Mouse (Mus musculus): ENCODE measurements at regions not wholly inside any gene's neighbourhood (a gene's known extent, or its start where the extent isn't known, plus 50 kb on each side); places are given as distances from the start of the nearest gene placed in this dataset.

DNA sequence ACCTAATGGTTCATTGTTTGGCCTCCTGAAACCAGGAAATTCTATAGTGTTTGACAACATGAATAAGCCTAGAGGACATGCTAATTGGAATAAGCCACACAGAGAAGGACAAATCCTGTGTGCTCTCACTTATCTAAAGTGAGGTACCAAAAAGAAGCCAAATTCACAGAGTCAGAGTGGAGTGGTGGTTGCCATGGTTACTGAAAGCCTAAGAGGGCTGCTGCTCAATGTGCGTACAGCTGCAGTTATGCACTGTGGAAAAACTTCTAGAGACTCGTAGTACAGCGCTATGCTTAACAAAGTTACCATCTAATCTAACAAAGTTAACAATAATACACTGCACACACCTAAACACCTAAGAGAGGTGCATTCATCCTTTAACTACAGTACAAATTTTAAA, 171.4 kb upstream of the Ntm start:
- H3K4me3 ChIP-seq: no peak overlapping the region

DNA sequence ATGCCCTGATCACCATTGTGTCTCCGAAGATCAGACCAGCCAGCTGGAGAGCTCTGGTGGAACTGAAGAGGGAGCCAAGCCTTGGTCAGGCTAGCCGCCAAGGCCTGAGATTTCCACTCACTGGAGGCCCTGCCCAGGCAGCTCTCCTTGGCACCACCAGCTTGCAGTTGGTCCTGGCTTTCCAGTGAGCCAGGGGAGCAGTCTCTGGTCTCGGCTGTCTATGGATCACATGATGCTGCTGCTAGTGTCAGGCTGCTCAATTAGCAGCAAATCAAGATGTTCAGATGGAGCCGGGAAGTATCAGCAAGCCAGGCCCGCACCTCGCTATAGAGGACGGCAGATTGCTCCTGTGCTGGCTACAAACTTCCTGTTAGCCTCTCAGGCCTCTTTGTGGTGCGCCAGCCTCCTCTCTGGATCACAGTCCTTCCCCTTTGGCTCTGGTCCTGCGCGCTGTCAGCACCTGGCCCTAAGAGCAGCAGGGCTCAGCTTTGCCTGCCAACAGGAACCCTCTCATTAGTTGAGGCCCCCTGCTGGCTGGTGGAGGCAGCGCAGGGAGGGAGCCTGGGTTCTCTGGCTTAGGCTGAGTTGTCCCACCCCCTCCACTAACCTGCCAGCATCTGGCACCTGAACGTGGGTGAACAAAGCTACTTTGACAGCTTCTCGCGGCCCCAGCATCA, 174.8 kb upstream of the Ntm start:
- H3K4me2 ChIP-seq (replicated peaks): peak overlapping the region; percentile 35
- H3K27ac ChIP-seq: no peak overlapping the region
- no peaks in the 10 kb centered on the region for H3K36me3 ChIP-seq
- ATAC-seq (ENCODE audit: insufficient number of reproducible peaks, insufficient read depth, low FRiP score, low TSS enrichment): peak; percentile 70; the same call in 1 of the 2 replicates
- H3K9ac ChIP-seq: no peak overlapping the region
- WGBS: 29% methylated on average over 14 of the region's 14 CpGs
- no peak overlapping the region for H3K4me3 ChIP-seq
- peaks cover 10% of the 10 kb centered on the region for H3K4me1 ChIP-seq
- H3K27me3 ChIP-seq: no peaks in the 10 kb centered on the region
- H3K9me3 ChIP-seq: no peaks in the 10 kb centered on the region

More for the DNA sequence above, 171.4 kb upstream of the Ntm start:
- Histone ChIP-seq H3K27me3 (no peaks in the 10 kb centered on the region), H3K9ac (no peak overlapping the region), H3K4me1 (peaks cover 7% of the 10 kb centered on the region; the same call in 1 of the 2 replicates), H3K9me3 (no peaks in the 10 kb centered on the region), H3K4me2 (replicated peaks) (no peak overlapping the region), H3K27ac (no peak overlapping the region), H3K36me3 (no peaks in the 10 kb centered on the region)
- no peak for ATAC-seq (ENCODE audit: insufficient number of reproducible peaks, insufficient read depth, low FRiP score, low TSS enrichment)
- WGBS: 63% methylated on average over 3 of the region's 3 CpGs

DNA sequence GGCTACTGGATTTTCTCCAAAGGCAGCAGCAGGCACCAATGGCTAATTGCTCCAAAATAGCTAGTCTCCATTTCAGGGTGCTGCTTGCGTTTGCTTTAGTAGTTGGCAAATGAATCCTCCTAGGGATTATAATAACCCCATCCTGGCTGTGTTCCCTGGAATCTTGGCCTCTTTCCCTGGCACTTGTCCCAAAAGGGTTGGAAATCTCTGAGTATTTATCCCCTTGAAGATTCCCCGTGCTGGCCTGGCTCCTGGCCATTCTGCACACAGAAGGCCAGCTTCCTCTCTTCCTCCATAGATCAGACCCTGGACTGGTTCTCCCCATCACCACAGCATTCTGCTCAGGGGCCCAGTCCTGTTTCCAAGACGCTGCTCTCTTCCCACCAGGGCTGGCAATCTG, 177.2 kb upstream of the Ntm start:
- Histone ChIP-seq H3K36me3 (no peaks in the 10 kb centered on the region), H3K4me3 (no peak overlapping the region), H3K4me1 (peaks cover 10% of the 10 kb centered on the region), H3K27ac (no peak overlapping the region), H3K9me3 (no peaks in the 10 kb centered on the region), H3K4me2 (replicated peaks) (no peak overlapping the region), H3K27me3 (no peaks in the 10 kb centered on the region), H3K9ac (no peak overlapping the region)
- ATAC-seq (ENCODE audit: insufficient number of reproducible peaks, insufficient read depth, low FRiP score, low TSS enrichment): peak; percentile 44; the same call in 1 of the 2 replicates
- WGBS: 53% methylated on average over 3 of the region's 3 CpGs

DNA sequence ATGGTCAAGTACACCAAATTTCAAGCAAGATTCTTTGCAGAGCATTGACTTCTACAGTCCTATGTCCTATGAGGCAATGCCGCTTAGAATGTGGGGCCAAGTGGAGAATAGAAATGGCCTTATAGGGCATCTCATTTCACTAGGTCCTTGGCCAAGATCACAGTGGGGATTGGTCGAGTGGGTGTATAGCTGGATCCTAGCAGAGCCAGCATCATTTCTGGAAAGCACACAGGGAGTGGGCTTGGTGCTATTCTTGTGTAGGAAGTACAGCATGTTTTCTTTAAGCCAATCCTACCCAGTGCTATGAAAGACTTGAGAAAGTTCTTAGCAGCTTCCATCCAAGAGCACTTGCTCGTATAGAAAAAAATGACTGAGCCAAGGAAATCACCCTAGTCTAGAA, 178.2 kb upstream of the Ntm start:
- Histone ChIP-seq H3K4me3 (no peak overlapping the region), H3K27me3 (no peaks in the 10 kb centered on the region), H3K9ac (no peak overlapping the region), H3K9me3 (no peaks in the 10 kb centered on the region), H3K36me3 (no peaks in the 10 kb centered on the region), H3K27ac (no peak overlapping the region), H3K4me2 (replicated peaks) (no peak overlapping the region), H3K4me1 (peaks cover 10% of the 10 kb centered on the region)
- 88% methylated on average over 3 of the region's 3 CpGs for WGBS
- ATAC-seq (ENCODE audit: insufficient number of reproducible peaks, insufficient read depth, low FRiP score, low TSS enrichment): no peak

DNA sequence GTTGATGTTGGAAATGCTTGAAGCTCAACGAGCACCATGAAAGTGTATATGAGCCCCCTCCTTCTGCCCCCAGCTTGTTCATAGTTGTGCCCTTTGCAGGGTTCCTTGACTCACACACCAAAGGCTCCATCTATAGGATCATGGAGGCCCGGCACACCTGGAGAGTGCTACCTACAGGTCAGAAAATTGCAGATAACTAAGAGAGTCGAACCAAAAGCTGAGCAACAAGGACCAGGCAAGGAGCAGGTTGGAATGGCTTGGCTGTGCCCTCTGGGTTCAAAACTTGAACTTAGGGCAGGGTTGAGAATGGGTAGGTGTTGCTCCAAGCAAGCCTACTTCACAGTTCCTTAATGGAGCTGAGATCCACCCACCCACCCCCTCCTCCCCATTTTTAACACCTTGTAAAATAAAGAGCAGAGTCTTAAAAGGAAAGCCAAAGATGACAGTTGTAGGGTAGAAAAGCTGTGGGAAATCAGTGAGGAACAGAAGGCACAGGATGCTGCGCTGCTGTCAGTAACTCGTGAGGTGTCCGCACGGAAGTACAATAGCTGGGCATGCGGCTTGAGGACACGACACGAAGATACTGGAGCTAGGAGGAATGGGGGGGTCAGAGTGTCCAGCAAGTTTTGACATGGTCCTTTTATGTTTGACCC, 180.0 kb upstream of the Ntm start:
- WGBS: 91% methylated on average over 10 of the region's 10 CpGs
- ATAC-seq (ENCODE audit: insufficient number of reproducible peaks, insufficient read depth, low FRiP score, low TSS enrichment): no peak
- no peaks in the 10 kb centered on the region for H3K36me3 ChIP-seq

DNA sequence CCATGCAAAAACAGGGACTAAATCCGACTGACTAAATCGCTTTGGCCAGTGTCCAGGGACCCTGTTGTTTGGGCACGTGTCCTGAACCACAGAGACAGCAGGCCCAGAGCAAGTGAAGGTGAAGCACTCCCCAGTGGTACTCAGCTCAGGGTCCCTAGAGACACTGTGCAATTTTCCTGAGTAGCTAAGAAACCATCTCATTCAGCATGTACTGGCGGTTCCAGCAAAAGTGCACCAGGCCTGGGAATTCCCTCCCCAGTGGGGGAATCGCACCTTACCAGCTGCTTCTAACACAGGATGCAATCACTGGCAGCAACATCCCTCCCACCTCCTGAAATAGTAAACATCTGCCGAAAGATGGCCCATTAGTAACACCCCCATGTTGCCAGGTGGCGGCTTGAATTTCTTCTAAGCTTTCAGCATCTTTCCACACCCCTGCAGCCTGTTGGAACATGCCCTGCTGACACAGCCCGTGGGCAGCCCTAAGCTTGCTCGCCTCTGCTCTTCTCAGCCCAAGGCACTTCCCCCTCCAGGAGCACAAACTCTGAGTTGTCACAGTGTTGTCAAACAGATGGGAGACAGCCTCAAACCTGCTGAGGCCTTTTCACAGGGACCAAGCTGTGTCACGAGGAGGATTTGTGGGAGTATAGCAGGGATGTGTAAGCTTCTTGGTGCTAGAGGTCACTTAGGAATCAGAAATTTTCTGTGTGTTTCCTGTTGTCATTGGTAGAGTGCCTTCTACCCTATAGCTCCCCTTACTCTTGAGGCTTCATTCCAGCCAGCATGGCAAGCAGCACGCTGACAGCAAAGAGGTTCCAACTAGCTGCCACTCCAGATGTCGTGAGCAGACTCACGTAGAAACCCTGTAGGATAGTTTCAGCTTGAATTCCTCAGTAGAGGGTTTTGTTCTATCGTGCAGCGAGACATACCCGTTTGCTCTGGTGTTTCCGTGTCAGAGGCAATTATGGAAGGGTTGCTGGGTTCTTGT, 186.8 kb upstream of the Ntm start:
- no peaks in the 10 kb centered on the region for H3K27me3 ChIP-seq
- no peaks in the 10 kb centered on the region for H3K9me3 ChIP-seq
- no peaks in the 10 kb centered on the region for H3K36me3 ChIP-seq
- peak; percentile 69 for ATAC-seq (ENCODE audit: insufficient number of reproducible peaks, insufficient read depth, low FRiP score, low TSS enrichment)
- no peak overlapping the region for H3K9ac ChIP-seq
- WGBS: 37% methylated on average over 17 of the region's 17 CpGs
- no peak overlapping the region for H3K4me3 ChIP-seq
- peaks cover 5% of the 10 kb centered on the region; the same call in 1 of the 2 replicates for H3K4me1 ChIP-seq
- H3K27ac ChIP-seq: no peak overlapping the region; the same call in 1 of the 2 replicates
- H3K4me2 ChIP-seq (replicated peaks): no peak overlapping the region

More for the DNA sequence above, 180.0 kb upstream of the Ntm start:
- H3K27ac ChIP-seq: no peak overlapping the region
- no peak overlapping the region for H3K4me3 ChIP-seq
- peaks cover 5% of the 10 kb centered on the region for H3K4me1 ChIP-seq
- H3K4me2 ChIP-seq (replicated peaks): no peak overlapping the region
- H3K9me3 ChIP-seq: no peaks in the 10 kb centered on the region
- no peak overlapping the region for H3K9ac ChIP-seq
- no peaks in the 10 kb centered on the region for H3K27me3 ChIP-seq

DNA sequence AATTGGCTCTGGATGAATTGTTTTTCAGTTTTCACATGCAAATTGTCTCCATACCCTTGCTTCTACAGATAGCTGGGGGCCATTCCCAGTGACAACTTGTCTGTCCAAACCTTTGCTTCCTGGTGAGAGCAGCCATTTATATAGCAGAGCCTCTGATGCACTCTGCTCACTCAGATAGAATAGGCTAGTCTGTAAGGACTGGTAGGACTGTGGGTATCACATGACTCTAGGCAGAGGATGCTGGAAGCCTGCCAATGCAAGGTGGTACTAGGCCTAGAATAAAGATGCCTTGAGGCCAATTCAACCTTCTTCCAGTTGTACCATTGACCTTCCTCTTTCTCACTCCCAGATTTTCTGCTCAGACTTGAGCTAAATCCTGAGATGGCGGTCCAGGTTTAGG, 188.2 kb upstream of the Ntm start:
- 89% methylated on average over 1 of the region's 1 CpGs for whole genome bisulfite sequencing
- Histone ChIP-seq H3K9ac (no peak overlapping the region), H3K27me3 (no peaks in the 10 kb centered on the region), H3K36me3 (no peaks in the 10 kb centered on the region), H3K4me3 (no peak overlapping the region), H3K9me3 (no peaks in the 10 kb centered on the region), H3K27ac (no peak overlapping the region), H3K4me2 (replicated peaks) (no peak overlapping the region), H3K4me1 (peaks cover 5% of the 10 kb centered on the region; the same call in 1 of the 2 replicates)
- ATAC-seq (ENCODE audit: insufficient number of reproducible peaks, insufficient read depth, low FRiP score, low TSS enrichment): no peak

DNA sequence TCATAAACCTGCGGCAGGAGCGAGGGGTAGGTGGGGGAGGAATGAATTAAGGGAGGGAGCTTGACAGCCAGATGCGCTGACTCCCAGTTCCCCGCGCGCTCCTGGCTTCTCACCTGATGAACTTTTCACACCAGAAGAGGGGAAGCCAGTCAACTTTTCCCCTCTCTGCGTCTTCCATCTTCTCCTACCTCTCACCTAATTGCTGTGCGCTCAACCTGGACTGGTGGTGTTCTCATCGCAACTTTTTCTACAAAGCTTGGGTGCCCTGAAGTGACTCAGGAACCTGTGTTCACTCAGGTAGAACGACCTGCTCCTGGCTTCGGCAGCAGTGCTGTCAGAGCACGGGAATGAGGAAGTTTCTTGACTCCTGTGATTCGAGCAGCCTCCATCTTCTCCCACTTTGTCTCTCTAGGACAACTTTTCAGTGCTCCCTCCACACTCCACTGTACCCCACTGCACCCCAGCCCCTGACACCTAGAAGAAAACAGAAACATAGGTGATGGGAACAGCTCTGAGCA, 203.4 kb upstream of the Ntm start:
- H3K4me1 ChIP-seq: peaks cover 4% of the 10 kb centered on the region; the same call in 1 of the 2 replicates
- no peaks in the 10 kb centered on the region for H3K27me3 ChIP-seq
- ATAC-seq (ENCODE audit: insufficient number of reproducible peaks, insufficient read depth, low FRiP score, low TSS enrichment): no peak
- no peaks in the 10 kb centered on the region for H3K36me3 ChIP-seq
- no peaks in the 10 kb centered on the region for H3K9me3 ChIP-seq
- H3K4me3 ChIP-seq: no peak overlapping the region
- H3K27ac ChIP-seq: no peak overlapping the region
- H3K4me2 ChIP-seq (replicated peaks): no peak overlapping the region
- 75% methylated on average over 13 of the region's 13 CpGs for WGBS
- H3K9ac ChIP-seq: no peak overlapping the region

DNA sequence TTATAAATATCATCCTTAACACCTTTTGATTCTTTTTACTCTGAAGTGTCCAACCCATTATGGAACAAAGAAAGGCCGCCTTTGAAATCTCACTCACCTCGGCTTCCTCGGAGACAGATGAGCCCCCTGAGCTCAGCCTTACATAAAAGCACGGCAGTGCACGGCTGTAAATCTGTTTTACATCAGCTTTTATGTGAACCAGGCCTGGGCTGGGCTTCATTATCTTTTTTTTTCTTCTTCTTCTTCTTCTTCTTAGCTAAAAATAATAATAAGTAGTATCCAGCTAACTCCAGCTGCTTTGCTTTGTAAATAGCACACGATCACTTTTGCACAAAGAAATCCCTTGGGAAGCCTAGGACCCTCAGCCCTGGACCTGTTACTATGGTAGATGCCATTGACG, 204.3 kb upstream of the Ntm start:
- WGBS: 20% methylated on average over 7 of the region's 7 CpGs
- no peaks in the 10 kb centered on the region for H3K9me3 ChIP-seq
- H3K27me3 ChIP-seq: no peaks in the 10 kb centered on the region
- no peak overlapping the region for H3K4me2 ChIP-seq (replicated peaks)
- no peaks in the 10 kb centered on the region for H3K36me3 ChIP-seq
- no peak overlapping the region for H3K9ac ChIP-seq
- H3K27ac ChIP-seq: no peak overlapping the region
- no peak for ATAC-seq (ENCODE audit: insufficient number of reproducible peaks, insufficient read depth, low FRiP score, low TSS enrichment)
- peaks cover 4% of the 10 kb centered on the region; the same call in 1 of the 2 replicates for H3K4me1 ChIP-seq
- no peak overlapping the region for H3K4me3 ChIP-seq

DNA sequence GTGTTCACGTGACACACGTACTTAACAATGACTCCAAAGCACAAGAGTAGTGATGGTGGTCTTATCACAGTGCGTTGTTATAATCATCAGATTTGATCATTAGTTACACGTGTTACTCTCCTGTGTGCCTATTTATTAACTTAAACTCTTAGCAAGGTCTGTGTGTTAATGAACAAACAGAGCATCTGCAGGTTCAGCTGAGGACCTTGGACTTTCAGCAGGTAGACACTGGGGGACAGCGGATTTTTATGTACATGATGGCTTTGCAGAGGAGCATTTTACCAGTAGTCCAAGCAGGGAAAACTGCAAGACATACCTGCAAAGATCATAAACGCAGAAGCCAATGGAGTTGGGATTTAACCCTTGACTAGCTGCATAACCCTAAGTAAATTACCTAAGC, 211.7 kb upstream of the Ntm start:
- no peak overlapping the region for H3K4me2 ChIP-seq (replicated peaks)
- H3K9me3 ChIP-seq: no peaks in the 10 kb centered on the region
- H3K36me3 ChIP-seq: no peaks in the 10 kb centered on the region
- H3K27me3 ChIP-seq: no peaks in the 10 kb centered on the region
- no peak overlapping the region for H3K27ac ChIP-seq
- no peak overlapping the region for H3K4me3 ChIP-seq
- H3K9ac ChIP-seq: no peak overlapping the region
- H3K4me1 ChIP-seq: no peaks in the 10 kb centered on the region
- 91% methylated on average over 6 of the region's 6 CpGs for WGBS
- no peak for ATAC-seq (ENCODE audit: insufficient number of reproducible peaks, insufficient read depth, low FRiP score, low TSS enrichment)

DNA sequence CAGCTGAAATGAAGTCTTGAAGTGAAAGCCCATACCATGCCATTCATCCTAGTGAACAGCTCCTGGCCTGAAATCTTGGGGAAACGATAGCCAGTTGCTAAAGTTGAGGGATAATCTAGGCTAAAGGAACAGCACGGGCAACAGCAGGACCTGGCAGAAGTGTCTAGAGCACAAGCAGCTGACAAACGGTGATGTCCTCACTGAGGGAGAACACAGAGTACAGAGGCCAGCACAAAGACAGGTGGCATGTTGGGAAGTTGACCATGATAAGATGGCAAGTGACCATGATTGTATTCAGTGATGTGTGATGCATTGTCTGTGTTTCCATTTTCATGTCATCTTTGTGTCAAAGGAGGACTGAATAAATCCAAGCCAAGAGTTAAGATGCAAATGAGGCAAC, 212.4 kb upstream of the Ntm start:
- H3K9me3 ChIP-seq: no peaks in the 10 kb centered on the region
- WGBS: 76% methylated on average over 3 of the region's 3 CpGs
- no peak overlapping the region for H3K4me2 ChIP-seq (replicated peaks)
- no peaks in the 10 kb centered on the region for H3K36me3 ChIP-seq
- no peak overlapping the region for H3K4me3 ChIP-seq
- no peaks in the 10 kb centered on the region for H3K27me3 ChIP-seq
- ATAC-seq (ENCODE audit: insufficient number of reproducible peaks, insufficient read depth, low FRiP score, low TSS enrichment): no peak
- H3K4me1 ChIP-seq: no peaks in the 10 kb centered on the region
- H3K27ac ChIP-seq: no peak overlapping the region
- H3K9ac ChIP-seq: no peak overlapping the region

Data from embryonic facial prominence, embryonic 12.5 days (tissue).